Mouse (Mus musculus): ENCODE results near the gene Slc39a11. TPM values are rescaled to one million over a fixed set of nuclear protein-coding genes. Genes with fewer than 3 reads are reported as not detected.
A peak's percentile ranks its signal among the peaks of the same experiment; 100 is the strongest.

The Slc39a11 gene
- polyA plus RNA-seq, 1 experiment from 2014 or later, result 20.4 TPM

DNA sequence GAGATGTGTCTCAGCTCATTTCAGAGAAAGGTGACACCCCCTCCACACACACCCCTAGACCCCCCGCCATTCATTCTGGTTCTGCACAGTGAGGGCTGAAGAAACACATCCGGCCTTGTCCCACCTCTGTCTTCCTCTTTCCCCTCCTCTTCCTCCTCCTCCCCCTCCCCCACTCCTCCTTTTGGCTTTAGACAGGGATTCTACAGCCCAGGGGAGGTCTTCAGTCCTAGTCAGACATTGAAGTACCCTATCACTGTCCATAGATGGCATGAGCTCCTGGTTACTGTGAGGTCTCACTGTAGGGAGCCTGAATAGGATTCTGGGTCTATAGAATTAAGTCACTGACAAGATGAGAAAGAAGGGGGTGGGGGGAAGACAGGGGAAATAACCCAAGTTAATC lies 28.9 kb downstream of the Slc39a11 start:
- 71% methylated on average over 2 of the region's 2 CpGs for WGBS
- H3K4me3 ChIP-seq, result peak overlapping the region; percentile 63; the same call in 1 of the 2 replicates
- peaks cover 61% of the 10 kb centered on the region for H3K27me3 ChIP-seq (ENCODE audit: low read depth, poor library complexity, severe bottlenecking)
- no peak for DNase-seq (ENCODE audit: low spot score)
- H3K4me1 ChIP-seq, result peaks cover 49% of the 10 kb centered on the region
- H3K9me3 ChIP-seq (replicated peaks), result no peaks in the 10 kb centered on the region; the same call in 1 of the 2 replicates
- no peak overlapping the region for H3K27ac ChIP-seq (replicated peaks)
- peaks cover 12% of the 10 kb centered on the region; the same call in 1 of the 2 replicates for H3K36me3 ChIP-seq

DNA sequence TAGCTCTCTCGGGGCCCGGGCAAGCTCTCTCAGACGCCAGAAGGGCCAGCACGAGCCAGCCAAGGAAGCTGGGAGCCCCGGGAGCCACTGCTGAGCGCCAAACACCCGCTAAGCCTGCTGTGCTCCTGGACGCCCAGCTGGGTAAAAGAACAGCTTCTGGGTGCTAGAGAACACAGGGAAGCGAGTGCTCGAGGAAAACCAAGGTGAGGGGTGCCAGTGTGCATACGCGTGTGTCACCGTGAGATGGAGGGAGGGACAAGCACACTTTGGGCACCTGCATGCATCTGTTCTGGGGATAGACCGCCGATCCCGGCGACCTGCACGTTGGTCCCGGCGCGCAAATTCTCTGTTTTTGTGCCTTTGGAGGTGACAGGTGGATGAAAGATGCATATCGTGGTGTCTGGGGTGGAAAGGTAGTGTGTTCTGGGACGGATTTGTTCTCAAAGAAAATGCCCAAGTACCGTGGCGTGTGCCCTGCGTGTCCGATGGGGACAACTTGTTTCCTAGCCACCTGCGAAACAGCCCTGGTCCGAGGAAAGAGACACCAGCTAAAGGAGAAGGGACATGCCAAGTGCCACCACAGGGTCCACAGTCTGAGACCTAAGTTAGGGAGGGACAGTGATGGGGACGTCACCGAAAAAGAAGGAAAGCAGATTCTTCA lies 30.3 kb downstream of the Slc39a11 start:
- under 1% methylated on average over 31 of the region's 31 CpGs for WGBS
- H3K27ac ChIP-seq (replicated peaks), result peak overlapping the region; percentile 55

DNA sequence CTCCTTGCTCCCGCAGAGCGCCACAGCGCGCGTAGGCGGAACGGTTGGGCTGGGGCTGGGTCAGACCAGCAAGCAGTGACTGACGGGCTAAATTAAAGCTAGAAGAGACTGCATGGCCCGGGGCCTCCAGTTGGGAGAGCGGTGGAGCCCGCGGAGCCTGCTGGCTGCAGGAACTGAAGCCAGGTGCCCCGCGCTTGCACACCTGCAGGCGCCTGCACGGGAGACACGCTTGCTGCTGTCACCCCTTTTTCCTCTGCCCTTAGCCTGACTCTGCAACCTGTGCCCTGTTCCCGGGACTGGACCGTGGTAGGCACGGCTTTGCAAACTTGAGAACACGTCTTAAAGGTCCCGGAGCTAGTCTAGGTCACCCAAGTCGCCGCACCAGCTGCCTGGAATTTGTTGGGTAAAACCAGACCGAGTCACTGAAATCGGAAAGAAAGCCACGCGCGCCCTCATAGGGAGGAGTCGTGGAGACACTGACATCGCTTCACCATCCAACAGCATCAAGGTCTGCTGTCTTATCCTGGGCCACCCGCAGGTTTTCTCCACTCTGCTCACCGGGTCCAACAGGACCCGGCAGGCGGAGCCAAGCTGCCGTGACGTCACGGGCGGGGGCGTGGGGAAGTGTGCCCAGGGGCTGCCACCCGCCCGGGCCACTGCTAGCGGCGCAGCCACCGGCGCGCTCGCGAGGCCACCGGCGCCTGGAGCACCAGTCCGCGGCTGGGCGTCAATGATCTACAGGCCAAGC lies 31.0 kb downstream of the Slc39a11 start, which contains the start of gene Sstr2:
Gene Sstr2 (plus strand): TSS at position 671 of the 748 bp plus-strand sequence.
- Histone ChIP-seq H3K36me3 (no peaks in the 10 kb centered on the region), H3K27me3 (ENCODE audit: low read depth, poor library complexity, severe bottlenecking) (peaks cover 78% of the 10 kb centered on the region), H3K4me3 (peak within 1 kb of the TSS; percentile 63), H3K4me1 (peaks cover 50% of the 10 kb centered on the region), H3K9me3 (replicated peaks) (no peaks in the 10 kb centered on the region), H3K27ac (replicated peaks) (peak within 1 kb of the TSS; percentile 55)
- under 1% methylated on average over 54 of the region's 54 CpGs for WGBS
- peak; percentile 73 for DNase-seq (ENCODE audit: low spot score)

More for the DNA sequence above, 30.3 kb downstream of the Slc39a11 start:
- Histone ChIP-seq H3K27me3 (ENCODE audit: low read depth, poor library complexity, severe bottlenecking) (peaks cover 73% of the 10 kb centered on the region), H3K4me3 (peak overlapping the region; percentile 63), H3K36me3 (peaks cover 5% of the 10 kb centered on the region; the same call in 1 of the 2 replicates), H3K9me3 (replicated peaks) (no peaks in the 10 kb centered on the region; the same call in 1 of the 2 replicates), H3K4me1 (peaks cover 49% of the 10 kb centered on the region)
- DNase-seq (ENCODE audit: low spot score), result peak; percentile 21

DNA sequence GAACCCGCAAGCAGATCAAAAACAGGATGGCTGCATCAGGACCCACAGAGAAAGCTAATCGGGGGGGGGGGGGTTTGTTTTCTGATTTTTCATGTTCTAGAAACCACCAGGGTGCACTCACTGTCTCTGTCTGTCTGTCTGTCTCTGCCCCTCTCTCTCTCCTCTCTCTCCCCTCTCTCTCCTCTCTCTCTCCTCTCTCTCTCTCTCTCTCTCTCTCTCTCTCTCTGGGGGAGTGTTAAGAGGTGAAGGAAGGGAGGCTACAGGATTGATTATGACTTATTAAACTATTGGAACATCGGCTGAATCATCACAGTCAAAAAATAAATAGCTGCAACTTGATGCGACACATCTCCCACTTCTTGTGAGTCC lies 31.6 kb downstream of the Slc39a11 start:
- Histone ChIP-seq H3K4me3 (peak overlapping the region; percentile 63), H3K9me3 (replicated peaks) (no peaks in the 10 kb centered on the region), H3K36me3 (no peaks in the 10 kb centered on the region), H3K4me1 (peaks cover 53% of the 10 kb centered on the region), H3K27ac (replicated peaks) (peak overlapping the region; percentile 55; the same call in 1 of the 2 replicates), H3K27me3 (ENCODE audit: low read depth, poor library complexity, severe bottlenecking) (peaks cover 84% of the 10 kb centered on the region)
- 26% methylated on average over 4 of the region's 4 CpGs for WGBS
- no peak for DNase-seq (ENCODE audit: low spot score)

DNA sequence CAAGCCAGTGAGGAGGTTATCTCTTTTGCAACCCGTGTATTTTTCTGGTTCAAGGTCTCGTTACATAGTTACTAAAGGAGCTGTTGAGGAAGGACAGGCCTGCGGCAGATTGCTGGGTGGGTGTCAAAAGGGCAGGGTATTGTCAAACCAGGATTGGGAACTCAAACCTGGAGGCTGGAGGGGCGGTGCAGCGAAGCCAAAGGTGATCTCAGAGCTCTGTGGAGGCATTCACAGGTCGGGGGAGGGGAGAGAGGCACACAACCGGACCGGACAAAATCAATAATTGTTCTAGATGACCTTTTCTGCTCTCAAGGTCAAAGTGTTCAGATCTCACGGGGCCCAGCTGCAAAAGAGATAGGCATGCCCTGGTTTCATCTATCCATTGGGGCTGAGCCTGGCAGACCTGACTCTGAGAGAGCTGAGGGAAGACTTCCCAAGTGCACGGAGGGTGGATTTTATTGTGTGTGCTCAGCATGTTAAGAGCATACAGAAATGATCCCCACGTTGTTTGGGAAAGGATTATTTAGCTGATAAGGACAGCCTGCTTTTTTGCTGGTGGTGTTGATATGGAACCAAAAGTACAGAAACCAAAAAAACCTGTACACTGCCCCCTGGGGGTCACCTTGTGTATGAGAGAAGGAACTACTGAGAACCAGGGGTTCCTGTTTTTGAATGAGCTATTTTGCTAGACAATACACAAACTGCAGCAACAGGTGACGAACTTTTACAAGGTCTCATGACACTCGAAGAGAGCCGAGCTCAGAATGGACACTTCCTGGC lies 32.6 kb downstream of the Slc39a11 start:
- DNase-seq (ENCODE audit: low spot score), result peak; percentile 66
- Histone ChIP-seq H3K36me3 (no peaks in the 10 kb centered on the region), H3K4me3 (no peak overlapping the region), H3K9me3 (replicated peaks) (no peaks in the 10 kb centered on the region), H3K4me1 (peaks cover 50% of the 10 kb centered on the region), H3K27me3 (ENCODE audit: low read depth, poor library complexity, severe bottlenecking) (peaks cover 85% of the 10 kb centered on the region), H3K27ac (replicated peaks) (no peak overlapping the region)
- WGBS, result 45% methylated on average over 14 of the region's 14 CpGs

DNA sequence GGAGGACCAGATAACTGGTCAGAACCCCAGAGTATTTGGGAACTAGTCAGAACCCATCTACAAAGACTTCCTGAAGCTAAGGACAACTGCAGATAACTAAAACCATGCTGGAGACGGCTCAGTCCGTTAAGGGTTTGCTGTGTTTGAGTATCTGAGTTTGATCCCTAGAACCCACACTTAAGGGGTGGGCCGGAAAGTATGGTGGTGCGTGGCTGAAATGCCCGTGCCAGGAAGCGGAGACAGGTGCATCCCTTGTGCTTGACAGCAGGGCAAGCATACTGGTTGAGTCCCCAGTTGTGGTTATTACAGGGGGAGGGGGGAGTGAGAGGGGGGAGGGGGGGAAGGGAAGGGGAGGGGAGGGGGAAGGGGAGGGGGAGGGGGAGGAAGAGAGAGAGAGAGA lies 35.4 kb downstream of the Slc39a11 start:
- H3K4me1 ChIP-seq, result peaks cover 43% of the 10 kb centered on the region
- WGBS, result 85% methylated on average over 6 of the region's 6 CpGs
- DNase-seq (ENCODE audit: low spot score), result no peak
- H3K27ac ChIP-seq (replicated peaks), result no peak overlapping the region
- no peak overlapping the region for H3K4me3 ChIP-seq
- H3K27me3 ChIP-seq (ENCODE audit: low read depth, poor library complexity, severe bottlenecking), result peaks cover 58% of the 10 kb centered on the region
- no peaks in the 10 kb centered on the region for H3K36me3 ChIP-seq
- no peaks in the 10 kb centered on the region for H3K9me3 ChIP-seq (replicated peaks)

DNA sequence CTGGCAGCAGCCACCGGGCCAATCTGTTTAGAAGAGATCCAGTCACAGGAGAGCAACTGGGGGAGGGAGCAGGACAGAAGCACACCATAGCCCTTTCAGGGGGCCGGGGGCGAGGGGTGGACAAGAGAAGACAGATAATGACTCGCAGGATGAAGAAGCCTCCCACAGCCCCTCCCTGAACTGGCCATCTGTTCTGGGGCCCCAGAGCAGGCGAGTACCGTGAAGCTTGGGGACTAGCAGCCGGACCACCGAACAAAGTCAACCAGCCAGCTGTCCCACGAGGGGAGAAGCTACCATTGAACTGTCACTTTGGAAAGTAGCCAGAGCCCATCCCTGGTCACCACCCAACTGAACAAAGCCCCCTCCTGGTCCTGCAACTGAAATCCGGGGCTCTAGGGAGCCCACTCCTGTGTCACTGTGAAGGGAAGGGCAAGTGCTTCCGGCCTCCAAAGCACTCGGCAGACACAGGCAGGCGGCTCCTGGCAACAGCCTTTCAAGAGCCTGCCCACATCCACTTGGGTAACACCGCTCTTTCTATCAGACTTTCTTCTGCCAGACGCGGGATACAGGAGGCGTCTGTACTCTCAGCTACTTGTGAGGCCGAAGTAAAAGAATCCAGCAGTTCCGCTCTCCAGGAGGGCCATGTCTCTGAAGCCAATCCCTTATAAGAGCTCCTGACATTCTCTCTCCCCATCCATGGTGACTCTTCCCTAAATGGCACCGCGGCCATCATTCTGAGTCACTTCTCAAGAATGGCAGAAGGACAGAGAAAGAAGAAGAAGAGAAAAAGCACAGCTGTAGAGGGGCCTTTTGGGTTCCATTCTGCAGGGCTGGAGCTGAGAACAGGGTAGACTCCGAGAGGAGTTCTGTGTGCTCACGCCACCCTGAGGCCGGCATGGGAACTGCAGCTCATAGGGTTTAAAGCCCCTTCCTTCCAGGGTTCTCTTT lies 37.9 kb downstream of the Slc39a11 start:
- H3K9me3 ChIP-seq (replicated peaks), result no peaks in the 10 kb centered on the region
- H3K36me3 ChIP-seq, result no peaks in the 10 kb centered on the region
- peak overlapping the region; percentile 5; the same call in 1 of the 2 replicates for H3K4me3 ChIP-seq
- peak; percentile 77 for DNase-seq (ENCODE audit: low spot score)
- H3K27me3 ChIP-seq (ENCODE audit: low read depth, poor library complexity, severe bottlenecking), result peaks cover 33% of the 10 kb centered on the region
- H3K27ac ChIP-seq (replicated peaks), result peak overlapping the region; percentile 78
- WGBS, result 23% methylated on average over 24 of the region's 24 CpGs
- H3K4me1 ChIP-seq, result peaks cover 18% of the 10 kb centered on the region

DNA sequence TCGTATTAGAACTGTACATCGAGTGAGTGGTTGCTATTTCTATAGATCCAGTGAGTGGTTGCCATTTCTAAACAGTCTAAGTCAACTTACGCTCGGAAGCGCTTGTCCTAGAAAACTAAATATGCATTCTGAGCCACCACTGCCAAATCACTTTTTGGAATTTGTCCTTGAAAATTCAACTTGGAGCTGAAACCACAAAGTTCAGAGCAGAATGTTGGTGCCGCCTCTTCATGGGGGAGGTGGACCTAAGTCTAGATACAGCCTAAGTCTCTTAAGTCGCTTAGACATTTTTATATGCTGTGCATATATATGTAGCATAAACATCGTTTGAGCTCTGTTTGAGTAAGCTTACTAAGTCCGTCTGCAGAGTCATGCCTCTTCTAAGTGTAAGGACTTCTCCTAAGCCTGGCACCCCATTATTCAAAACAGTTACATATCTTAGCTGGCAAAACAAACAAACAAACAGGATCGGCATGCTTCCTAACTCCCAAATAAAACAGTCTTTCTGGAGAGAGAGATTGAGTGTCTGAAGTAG lies 38.7 kb downstream of the Slc39a11 start:
- 88% methylated on average over 10 of the region's 10 CpGs for WGBS
- H3K27ac ChIP-seq (replicated peaks), result peak overlapping the region; percentile 78

DNA sequence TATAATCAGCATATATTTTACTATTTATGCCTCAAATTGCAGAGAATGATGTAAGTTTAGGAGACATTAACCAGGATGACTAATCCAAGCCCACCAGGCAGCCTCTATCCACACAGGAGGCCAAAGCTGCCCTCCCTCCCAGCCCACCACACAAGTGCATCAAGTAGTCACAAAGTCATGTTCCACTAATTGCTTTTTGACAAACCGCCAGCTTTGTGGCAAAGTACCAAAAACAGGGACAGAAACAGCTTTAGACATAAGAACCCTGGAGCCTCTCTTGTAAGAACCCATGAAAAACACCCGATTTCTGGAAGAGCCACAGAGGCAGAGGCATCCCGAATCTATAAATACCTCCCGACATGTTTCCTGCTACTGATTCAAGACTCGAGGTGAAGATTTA lies 39.6 kb downstream of the Slc39a11 start:
- Histone ChIP-seq H3K27ac (replicated peaks) (no peak overlapping the region), H3K27me3 (ENCODE audit: low read depth, poor library complexity, severe bottlenecking) (peaks cover 16% of the 10 kb centered on the region), H3K9me3 (replicated peaks) (peaks cover 10% of the 10 kb centered on the region; the same call in 1 of the 2 replicates), H3K4me1 (peaks cover 17% of the 10 kb centered on the region), H3K36me3 (no peaks in the 10 kb centered on the region), H3K4me3 (no peak overlapping the region)
- WGBS, result 93% methylated on average over 5 of the region's 5 CpGs
- DNase-seq (ENCODE audit: low spot score), result no peak

More for the DNA sequence above, 38.7 kb downstream of the Slc39a11 start:
- no peak for DNase-seq (ENCODE audit: low spot score)
- Histone ChIP-seq H3K4me1 (peaks cover 17% of the 10 kb centered on the region), H3K9me3 (replicated peaks) (peaks cover 2% of the 10 kb centered on the region; the same call in 1 of the 2 replicates), H3K36me3 (no peaks in the 10 kb centered on the region), H3K27me3 (ENCODE audit: low read depth, poor library complexity, severe bottlenecking) (peaks cover 25% of the 10 kb centered on the region), H3K4me3 (no peak overlapping the region)

DNA sequence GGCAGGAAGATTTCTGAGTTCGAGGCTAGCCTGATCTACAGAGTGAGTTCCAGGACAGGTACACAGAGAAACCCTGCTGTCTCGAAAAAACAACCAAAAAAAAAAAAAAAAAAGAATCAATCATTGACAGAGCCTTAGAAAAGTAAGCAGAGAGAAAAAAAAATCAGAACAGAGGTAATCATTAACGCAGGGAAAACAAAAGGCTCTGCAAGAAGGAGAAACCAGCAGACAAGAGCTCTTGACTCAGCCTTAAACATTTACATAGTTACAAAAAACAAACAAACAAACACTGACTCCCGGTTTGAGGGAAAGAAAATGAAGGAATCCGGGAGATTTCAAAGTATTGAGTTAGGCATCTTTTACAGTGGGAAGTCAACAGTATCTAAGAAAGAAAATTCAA lies 40.3 kb downstream of the Slc39a11 start:
- no peak for DNase-seq (ENCODE audit: low spot score)
- Histone ChIP-seq H3K9me3 (replicated peaks) (peaks cover 10% of the 10 kb centered on the region; the same call in 1 of the 2 replicates), H3K27ac (replicated peaks) (no peak overlapping the region), H3K4me3 (no peak overlapping the region), H3K4me1 (peaks cover 17% of the 10 kb centered on the region), H3K36me3 (no peaks in the 10 kb centered on the region), H3K27me3 (ENCODE audit: low read depth, poor library complexity, severe bottlenecking) (peaks cover 12% of the 10 kb centered on the region)
- 85% methylated on average over 5 of the region's 5 CpGs for WGBS

DNA sequence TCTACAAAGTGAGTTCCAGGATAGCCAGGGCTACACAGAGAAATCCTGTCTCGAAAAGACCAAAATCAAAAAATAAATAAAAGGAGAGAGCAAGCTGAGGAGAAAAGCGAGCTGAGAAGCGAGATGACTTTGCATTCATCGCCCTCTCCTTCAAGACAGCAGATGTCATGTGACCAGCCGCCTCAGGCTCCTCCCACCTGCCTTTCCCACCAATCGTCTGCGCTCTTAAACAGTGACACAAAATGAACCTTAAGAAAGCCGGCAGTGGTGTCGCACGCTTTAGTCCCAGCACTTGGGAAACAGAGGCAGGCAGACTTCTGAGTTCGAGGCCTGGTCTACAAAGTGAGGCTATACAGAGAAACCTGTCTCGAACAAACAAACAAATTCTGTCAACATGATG lies 42.3 kb downstream of the Slc39a11 start:
- no peak overlapping the region for H3K27ac ChIP-seq (replicated peaks)
- H3K36me3 ChIP-seq, result no peaks in the 10 kb centered on the region
- peaks cover 14% of the 10 kb centered on the region for H3K4me1 ChIP-seq
- H3K4me3 ChIP-seq, result no peak overlapping the region
- H3K9me3 ChIP-seq (replicated peaks), result peaks cover 14% of the 10 kb centered on the region; the same call in 1 of the 2 replicates
- no peak for DNase-seq (ENCODE audit: low spot score)
- 94% methylated on average over 12 of the region's 12 CpGs for WGBS
- no peaks in the 10 kb centered on the region for H3K27me3 ChIP-seq (ENCODE audit: low read depth, poor library complexity, severe bottlenecking)
